Mouse (Mus musculus): ENCODE data around the gene Pphln1. TPM values are rescaled to one million over a fixed set of nuclear protein-coding genes. Genes with fewer than 3 reads are reported as not detected.

The Pphln1 gene
- polyA plus RNA-seq, 1 experiment from 2014 or later: 43.3 TPM

DNA sequence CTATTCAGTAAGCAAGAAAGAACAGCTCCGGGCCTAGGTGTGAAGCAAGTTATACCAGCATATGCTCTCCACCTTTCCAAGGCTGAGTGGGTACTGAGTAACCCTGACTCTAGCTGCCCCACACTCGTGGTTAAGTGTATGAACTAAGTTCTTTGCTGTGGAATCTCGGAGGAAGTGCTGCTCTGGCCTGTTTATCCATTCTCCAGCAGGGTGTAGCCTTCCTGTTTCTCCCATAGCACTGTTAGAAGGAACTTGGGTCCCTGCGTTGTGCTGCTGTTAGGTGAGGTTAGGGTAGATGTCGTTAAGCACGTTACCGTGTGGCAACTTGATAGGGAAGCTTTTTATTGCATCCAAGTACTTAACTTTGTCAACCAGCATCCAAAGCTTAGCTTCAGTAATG is 96.5 kb downstream of the Pphln1 start:
- H3K4me2 ChIP-seq: no peak overlapping the region
- no peaks in the 10 kb centered on the region for H3K9me3 ChIP-seq (replicated peaks; ENCODE audit: control insufficient read depth, low read length)
- no peak for ATAC-seq (replicated peaks; ENCODE audit: insufficient number of reproducible peaks, low FRiP score, low TSS enrichment)
- peaks cover 13% of the 10 kb centered on the region for H3K36me3 ChIP-seq (ENCODE audit: control insufficient read depth, insufficient read depth, low read length)
- 79% methylated on average over 7 of the region's 7 CpGs for WGBS (ENCODE audit: insufficient replicate concordance)
- H3K27ac ChIP-seq (ENCODE audit: low read depth, low read length): no peak overlapping the region
- H3K4me1 ChIP-seq (ENCODE audit: control insufficient read depth, insufficient read depth, low read length): no peaks in the 10 kb centered on the region
- no peak overlapping the region for H3K9ac ChIP-seq (ENCODE audit: low read depth, low read length)
- H3K4me3 ChIP-seq (ENCODE audit: low read depth, low read length): no peak overlapping the region
- H3K27me3 ChIP-seq (ENCODE audit: control insufficient read depth, insufficient read depth, low read length): no peaks in the 10 kb centered on the region

DNA sequence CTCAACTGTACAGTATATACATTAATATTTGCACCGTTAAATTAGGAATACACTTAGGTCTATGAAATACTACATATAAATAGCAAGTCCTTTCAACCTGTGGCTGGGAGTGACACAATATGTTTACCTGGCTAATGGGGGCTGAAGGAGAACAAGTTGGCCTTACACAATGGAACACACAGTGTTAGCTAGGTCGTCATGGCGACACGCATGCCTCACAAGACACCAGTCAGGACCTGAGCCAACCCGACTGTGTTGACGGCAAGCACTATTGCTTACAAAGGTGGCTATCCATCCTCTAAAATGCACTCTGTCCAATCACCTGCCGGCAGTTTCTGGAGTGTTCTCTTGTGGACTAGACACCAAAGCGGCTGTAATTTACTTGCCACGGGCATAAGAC is 101.7 kb downstream of the Pphln1 start:
- 85% methylated on average over 9 of the region's 9 CpGs for whole genome bisulfite sequencing (ENCODE audit: insufficient replicate concordance)
- Histone ChIP-seq H3K27ac (ENCODE audit: low read depth, low read length) (no peak overlapping the region), H3K36me3 (ENCODE audit: control insufficient read depth, insufficient read depth, low read length) (peaks cover 51% of the 10 kb centered on the region)

DNA sequence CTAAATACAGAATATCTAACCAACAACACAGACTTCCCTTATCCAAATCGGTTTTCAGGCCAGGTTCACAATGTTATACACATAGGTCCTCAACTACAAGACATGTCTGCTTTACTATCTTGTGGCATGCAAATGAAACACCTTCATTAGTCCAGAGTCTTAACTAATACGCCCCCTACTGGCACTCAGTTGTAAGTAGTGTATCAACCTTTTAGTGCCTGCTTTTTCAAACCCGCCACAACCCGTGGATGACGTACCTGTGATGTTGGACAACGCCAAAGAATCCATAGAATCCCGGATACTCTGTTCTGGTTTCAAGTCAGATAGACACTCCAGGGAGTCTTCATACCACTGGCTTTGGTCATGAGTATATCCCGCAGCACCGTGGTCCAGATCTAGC is 104.6 kb downstream of the Pphln1 start:
- 92% methylated on average over 9 of the region's 9 CpGs for WGBS (ENCODE audit: insufficient replicate concordance)
- peaks cover 66% of the 10 kb centered on the region for H3K36me3 ChIP-seq (ENCODE audit: control insufficient read depth, insufficient read depth, low read length)

More for the DNA sequence above, 101.7 kb downstream of the Pphln1 start:
- Histone ChIP-seq H3K4me2 (no peak overlapping the region), H3K4me3 (ENCODE audit: low read depth, low read length) (no peak overlapping the region), H3K27me3 (ENCODE audit: control insufficient read depth, insufficient read depth, low read length) (no peaks in the 10 kb centered on the region), H3K4me1 (ENCODE audit: control insufficient read depth, insufficient read depth, low read length) (no peaks in the 10 kb centered on the region), H3K9me3 (replicated peaks; ENCODE audit: control insufficient read depth, low read length) (no peaks in the 10 kb centered on the region), H3K9ac (ENCODE audit: low read depth, low read length) (no peak overlapping the region)
- ATAC-seq (replicated peaks; ENCODE audit: insufficient number of reproducible peaks, low FRiP score, low TSS enrichment): no peak

DNA sequence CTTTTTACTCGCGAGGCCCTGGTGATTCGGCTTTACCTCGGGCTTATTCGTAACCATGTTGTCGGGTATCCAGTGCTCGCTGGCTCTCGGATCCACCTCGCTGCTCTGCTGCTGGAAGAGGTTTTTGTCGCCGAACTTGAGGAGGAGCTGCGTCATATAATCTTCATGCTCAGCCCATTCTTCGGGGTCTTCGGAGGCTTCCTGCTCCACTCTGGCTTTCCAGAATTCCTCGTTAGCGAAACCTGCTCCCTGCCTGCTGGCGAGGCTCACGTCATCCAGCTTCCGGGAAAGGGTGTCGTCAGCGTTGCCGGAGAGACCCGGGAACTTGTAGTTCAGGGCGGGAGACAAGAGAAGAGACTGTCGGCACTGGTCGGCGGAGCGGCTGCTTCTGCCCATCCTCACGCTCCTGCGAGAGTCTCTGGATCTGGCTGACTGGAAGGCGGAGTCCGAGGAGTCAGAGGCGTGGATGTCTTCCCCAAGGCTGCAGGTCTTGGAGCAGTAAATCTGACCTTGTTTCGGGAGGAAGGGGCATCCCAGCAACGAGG is 105.1 kb downstream of the Pphln1 start:
- H3K9ac ChIP-seq (ENCODE audit: low read depth, low read length): no peak overlapping the region
- 94% methylated on average over 35 of the region's 35 CpGs for WGBS (ENCODE audit: insufficient replicate concordance)
- H3K4me2 ChIP-seq: no peak overlapping the region
- H3K9me3 ChIP-seq (replicated peaks; ENCODE audit: control insufficient read depth, low read length): no peaks in the 10 kb centered on the region
- no peak overlapping the region for H3K27ac ChIP-seq (ENCODE audit: low read depth, low read length)
- H3K4me3 ChIP-seq (ENCODE audit: low read depth, low read length): no peak overlapping the region
- no peaks in the 10 kb centered on the region for H3K4me1 ChIP-seq (ENCODE audit: control insufficient read depth, insufficient read depth, low read length)
- H3K36me3 ChIP-seq (ENCODE audit: control insufficient read depth, insufficient read depth, low read length): peaks cover 68% of the 10 kb centered on the region
- ATAC-seq (replicated peaks; ENCODE audit: insufficient number of reproducible peaks, low FRiP score, low TSS enrichment): no peak
- no peaks in the 10 kb centered on the region for H3K27me3 ChIP-seq (ENCODE audit: control insufficient read depth, insufficient read depth, low read length)

More for the DNA sequence above, 104.6 kb downstream of the Pphln1 start:
- no peak overlapping the region for H3K9ac ChIP-seq (ENCODE audit: low read depth, low read length)
- ATAC-seq (replicated peaks; ENCODE audit: insufficient number of reproducible peaks, low FRiP score, low TSS enrichment): no peak
- H3K9me3 ChIP-seq (replicated peaks; ENCODE audit: control insufficient read depth, low read length): no peaks in the 10 kb centered on the region
- no peak overlapping the region for H3K4me2 ChIP-seq
- no peak overlapping the region for H3K4me3 ChIP-seq (ENCODE audit: low read depth, low read length)
- no peaks in the 10 kb centered on the region for H3K4me1 ChIP-seq (ENCODE audit: control insufficient read depth, insufficient read depth, low read length)
- no peak overlapping the region for H3K27ac ChIP-seq (ENCODE audit: low read depth, low read length)
- H3K27me3 ChIP-seq (ENCODE audit: control insufficient read depth, insufficient read depth, low read length): no peaks in the 10 kb centered on the region

DNA sequence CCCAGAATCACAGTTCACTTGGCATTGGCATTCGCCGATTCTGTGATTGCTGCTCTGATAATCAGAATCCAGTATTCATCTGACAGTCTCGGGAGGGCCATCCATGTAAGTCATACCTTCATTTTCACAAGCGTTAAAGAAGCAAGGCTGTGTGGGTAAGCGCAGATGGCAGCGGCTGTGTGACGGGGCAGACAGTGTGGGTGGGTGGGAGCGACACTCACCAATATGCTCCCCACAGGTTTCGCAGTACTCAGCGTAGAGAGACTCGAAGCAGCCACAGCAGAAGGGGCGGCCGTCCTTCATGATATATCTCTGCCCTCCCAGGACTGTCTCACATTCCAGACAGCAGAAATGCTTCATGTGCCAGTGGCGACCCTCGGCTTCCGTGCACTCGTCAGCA is 106.7 kb downstream of the Pphln1 start:
- H3K4me1 ChIP-seq (ENCODE audit: control insufficient read depth, insufficient read depth, low read length): no peaks in the 10 kb centered on the region
- H3K4me2 ChIP-seq: no peak overlapping the region
- H3K27ac ChIP-seq (ENCODE audit: low read depth, low read length): no peak overlapping the region
- H3K9ac ChIP-seq (ENCODE audit: low read depth, low read length): no peak overlapping the region
- peaks cover 72% of the 10 kb centered on the region for H3K36me3 ChIP-seq (ENCODE audit: control insufficient read depth, insufficient read depth, low read length)
- no peak overlapping the region for H3K4me3 ChIP-seq (ENCODE audit: low read depth, low read length)
- 94% methylated on average over 17 of the region's 17 CpGs for WGBS (ENCODE audit: insufficient replicate concordance)
- H3K27me3 ChIP-seq (ENCODE audit: control insufficient read depth, insufficient read depth, low read length): no peaks in the 10 kb centered on the region
- ATAC-seq (replicated peaks; ENCODE audit: insufficient number of reproducible peaks, low FRiP score, low TSS enrichment): no peak
- H3K9me3 ChIP-seq (replicated peaks; ENCODE audit: control insufficient read depth, low read length): no peaks in the 10 kb centered on the region

DNA sequence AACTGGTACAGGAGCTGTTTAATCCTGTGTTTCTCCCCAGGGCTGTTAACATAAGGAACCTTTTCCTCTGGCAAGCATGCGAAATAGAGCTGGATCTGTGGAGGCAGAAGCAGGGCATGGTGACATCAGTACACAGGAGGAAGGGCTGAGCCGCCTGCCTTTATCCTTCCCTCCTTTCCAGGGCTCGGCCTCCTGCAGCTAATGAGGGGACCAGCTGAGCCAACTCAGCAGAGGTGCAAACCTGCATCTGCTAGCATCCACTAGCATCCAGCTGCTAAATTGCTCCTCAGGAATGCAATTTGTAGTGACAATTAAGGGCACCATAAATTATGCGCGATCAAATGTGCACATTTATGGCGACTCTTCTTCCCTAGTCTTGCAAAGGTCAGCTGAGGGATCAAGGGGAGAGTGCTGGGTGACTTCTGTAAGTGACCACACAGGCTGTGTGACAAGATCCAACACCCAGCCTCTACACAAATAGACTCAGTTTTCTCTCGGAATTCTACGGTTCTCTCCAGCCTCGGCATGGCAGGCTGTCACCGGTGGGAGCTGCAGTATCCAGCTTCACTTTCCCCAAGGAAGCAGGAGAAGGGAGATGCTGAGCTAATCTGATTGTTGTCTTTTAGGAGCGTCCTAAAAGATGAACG is 112.7 kb downstream of the Pphln1 start:
- ATAC-seq (replicated peaks; ENCODE audit: insufficient number of reproducible peaks, low FRiP score, low TSS enrichment): no peak
- Histone ChIP-seq H3K4me1 (ENCODE audit: control insufficient read depth, insufficient read depth, low read length) (peaks cover 41% of the 10 kb centered on the region), H3K4me3 (ENCODE audit: low read depth, low read length) (no peak overlapping the region), H3K36me3 (ENCODE audit: control insufficient read depth, insufficient read depth, low read length) (peaks cover 33% of the 10 kb centered on the region), H3K27ac (ENCODE audit: low read depth, low read length) (no peak overlapping the region), H3K4me2 (no peak overlapping the region), H3K9me3 (replicated peaks; ENCODE audit: control insufficient read depth, low read length) (no peaks in the 10 kb centered on the region), H3K9ac (ENCODE audit: low read depth, low read length) (no peak overlapping the region), H3K27me3 (ENCODE audit: control insufficient read depth, insufficient read depth, low read length) (no peaks in the 10 kb centered on the region)
- WGBS (ENCODE audit: insufficient replicate concordance): 43% methylated on average over 12 of the region's 12 CpGs

DNA sequence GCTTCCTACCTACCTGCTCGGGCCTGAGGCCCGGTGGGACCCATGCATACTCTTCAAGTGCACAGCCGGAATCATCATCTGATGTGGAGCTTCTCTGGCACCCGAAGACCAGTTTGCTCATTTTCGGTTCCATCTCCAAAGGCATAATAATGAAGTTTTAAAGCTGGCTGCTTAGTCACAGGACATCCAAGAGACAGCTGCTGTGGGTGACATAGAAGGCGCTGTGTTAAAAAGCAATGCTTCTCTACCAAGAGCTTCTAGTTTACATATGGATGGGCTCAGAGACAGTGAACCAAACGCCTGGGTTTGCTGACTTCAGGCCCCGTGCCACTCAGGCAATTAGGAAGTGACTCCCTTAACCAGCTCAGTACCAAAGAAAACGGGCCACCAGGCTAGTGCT is 114.3 kb downstream of the Pphln1 start:
- H3K9me3 ChIP-seq (replicated peaks; ENCODE audit: control insufficient read depth, low read length): no peaks in the 10 kb centered on the region
- H3K27me3 ChIP-seq (ENCODE audit: control insufficient read depth, insufficient read depth, low read length): no peaks in the 10 kb centered on the region
- no peak overlapping the region for H3K27ac ChIP-seq (ENCODE audit: low read depth, low read length)
- WGBS (ENCODE audit: insufficient replicate concordance): 34% methylated on average over 9 of the region's 9 CpGs
- peaks cover 23% of the 10 kb centered on the region for H3K36me3 ChIP-seq (ENCODE audit: control insufficient read depth, insufficient read depth, low read length)
- H3K4me3 ChIP-seq (ENCODE audit: low read depth, low read length): no peak overlapping the region
- no peak overlapping the region for H3K4me2 ChIP-seq
- ATAC-seq (replicated peaks; ENCODE audit: insufficient number of reproducible peaks, low FRiP score, low TSS enrichment): no peak
- peak overlapping the region; percentile 2; the same call in 1 of the 2 replicates for H3K9ac ChIP-seq (ENCODE audit: low read depth, low read length)
- peaks cover 46% of the 10 kb centered on the region for H3K4me1 ChIP-seq (ENCODE audit: control insufficient read depth, insufficient read depth, low read length)

DNA sequence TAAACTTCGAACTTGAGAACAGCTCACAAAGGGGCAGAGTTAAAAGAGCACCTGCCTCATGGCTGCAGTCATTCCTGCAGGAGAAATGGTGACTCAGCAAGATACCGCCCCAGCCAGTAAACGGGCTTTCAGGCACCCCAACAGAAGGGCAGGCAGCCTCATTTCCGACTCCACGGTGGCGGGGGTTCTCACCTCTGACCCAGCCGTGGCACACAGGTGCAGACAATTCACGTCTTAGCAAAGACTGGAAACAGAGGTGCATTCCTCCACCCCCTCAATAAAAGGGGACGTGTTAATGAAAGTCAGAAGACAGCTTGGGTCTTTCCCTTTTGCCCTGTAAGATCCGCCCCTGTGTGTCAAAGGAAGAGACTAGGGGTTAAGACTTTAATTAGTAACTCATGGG is 115.8 kb downstream of the Pphln1 start:
- peak overlapping the region; percentile 41 for H3K4me2 ChIP-seq
- ATAC-seq (replicated peaks; ENCODE audit: insufficient number of reproducible peaks, low FRiP score, low TSS enrichment): no peak
- peaks cover 48% of the 10 kb centered on the region for H3K4me1 ChIP-seq (ENCODE audit: control insufficient read depth, insufficient read depth, low read length)
- H3K9ac ChIP-seq (ENCODE audit: low read depth, low read length): no peak overlapping the region
- H3K36me3 ChIP-seq (ENCODE audit: control insufficient read depth, insufficient read depth, low read length): peaks cover 10% of the 10 kb centered on the region
- no peaks in the 10 kb centered on the region for H3K9me3 ChIP-seq (replicated peaks; ENCODE audit: control insufficient read depth, low read length)
- no peak overlapping the region for H3K27ac ChIP-seq (ENCODE audit: low read depth, low read length)
- no peaks in the 10 kb centered on the region for H3K27me3 ChIP-seq (ENCODE audit: control insufficient read depth, insufficient read depth, low read length)
- WGBS (ENCODE audit: insufficient replicate concordance): 5% methylated on average over 10 of the region's 10 CpGs
- peak overlapping the region; percentile 4; the same call in 1 of the 2 replicates for H3K4me3 ChIP-seq (ENCODE audit: low read depth, low read length)

DNA sequence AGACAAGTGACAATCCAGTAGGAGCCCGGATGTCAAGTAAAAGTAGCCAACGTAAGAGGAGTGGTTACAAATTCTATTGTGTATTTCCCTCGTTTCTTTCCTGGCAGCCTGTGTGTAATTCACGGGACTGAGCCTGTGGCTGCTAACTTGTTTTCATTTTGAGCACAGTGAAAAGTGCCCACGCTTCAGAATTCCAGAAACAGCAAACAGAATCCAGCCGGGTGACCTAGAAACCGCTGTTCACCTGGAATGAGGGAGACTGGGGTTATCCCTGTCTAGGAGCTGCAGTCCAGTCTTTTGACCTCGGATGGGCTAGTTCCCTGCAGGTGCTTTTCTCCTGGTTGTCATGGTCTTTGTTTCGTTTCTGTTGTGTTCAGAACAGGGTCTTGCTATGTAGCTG is 117.2 kb downstream of the Pphln1 start:
- Histone ChIP-seq H3K9ac (ENCODE audit: low read depth, low read length) (no peak overlapping the region), H3K27ac (ENCODE audit: low read depth, low read length) (no peak overlapping the region), H3K4me2 (no peak overlapping the region), H3K4me3 (ENCODE audit: low read depth, low read length) (no peak overlapping the region), H3K27me3 (ENCODE audit: control insufficient read depth, insufficient read depth, low read length) (no peaks in the 10 kb centered on the region), H3K9me3 (replicated peaks; ENCODE audit: control insufficient read depth, low read length) (no peaks in the 10 kb centered on the region), H3K36me3 (ENCODE audit: control insufficient read depth, insufficient read depth, low read length) (0 out of 2 replicates have a peak, but pooled peaks cover 6% of the 10 kb centered on the region), H3K4me1 (ENCODE audit: control insufficient read depth, insufficient read depth, low read length) (peaks cover 48% of the 10 kb centered on the region)
- WGBS (ENCODE audit: insufficient replicate concordance): 65% methylated on average over 9 of the region's 9 CpGs
- ATAC-seq (replicated peaks; ENCODE audit: insufficient number of reproducible peaks, low FRiP score, low TSS enrichment): no peak

Data from heart, embryonic 11.5 days (tissue).